Mouse (Mus musculus) inflammation-experienced regulatory T-cells, adult 16 weeks (primary cell): ENCODE results near the gene Ushbp1. TPM values are rescaled to one million over a fixed set of nuclear protein-coding genes. Genes with fewer than 3 reads are reported as not detected.

Source experiments
- polyA plus RNA-seq: library from polyadenylated mRNA; unstranded; fragments of 100-300 nt; shearing (Covaris generic); gene quantifications from one replicate; pipeline ENCODE4 v1.2.1, GENCODE M21; 2017

Gene Ushbp1
- polyA plus RNA-seq: 0.29 TPM

GRCm38 (mm10) chr8:71395629-71396028 is at the start of gene Ushbp1:
TSS of gene Ushbp1 (minus strand) at chr8:71395802.

GRCm38 (mm10) chr8:71405401-71406098 is 9.9 kb upstream of the Ushbp1 start, which contains the start of gene Ankle1:
TSS of gene Ankle1 (plus strand) at chr8:71406010.

GRCm38 (mm10) chr8:71396639-71397305 is 1.2 kb upstream of the Ushbp1 start, which contains the start of gene Babam1:
TSS of gene Babam1 (plus strand) at chr8:71396861.

GRCm38 (mm10) chr8:71381421-71381970 is 14.1 kb downstream of the Ushbp1 start, which contains the start of gene Nr2f6:
TSS of gene Nr2f6 (minus strand) at chr8:71381960.

GRCm38 (mm10) chr8:71371236-71371848 is 24.3 kb downstream of the Ushbp1 start, which contains the start of gene Ocel1:
TSS of gene Ocel1 (plus strand) at chr8:71371298.

GRCm38 (mm10) chr8:71366771-71367528 is 28.7 kb downstream of the Ushbp1 start, which contains the start of gene Use1:
TSS of gene Use1 (plus strand) at chr8:71366848.

Other genes with a start within 250 kb of the Ushbp1 start
- 39.0 TPM for gene Myo9b, start 123.1 kb downstream of the Ushbp1 start, polyA plus RNA-seq
- 31.0 TPM for gene Haus8, start 122.9 kb downstream of the Ushbp1 start, polyA plus RNA-seq
- 154 TPM for gene Use1, start 29.0 kb downstream of the Ushbp1 start, polyA plus RNA-seq
- gene Ocel1, start 24.5 kb downstream of the Ushbp1 start, polyA plus RNA-seq: 7.2 TPM
- 0.55 TPM for gene Nr2f6, start 13.8 kb downstream of the Ushbp1 start, polyA plus RNA-seq
- 120 TPM for gene Babam1, start 1.1 kb upstream of the Ushbp1 start, polyA plus RNA-seq
- gene Ankle1, start 10.2 kb upstream of the Ushbp1 start, polyA plus RNA-seq: 2.2 TPM
- gene Abhd8, start 67.9 kb upstream of the Ushbp1 start, polyA plus RNA-seq: 153 TPM
- 91.6 TPM for gene Mrpl34, start 69.2 kb upstream of the Ushbp1 start, polyA plus RNA-seq
- 76.6 TPM for gene Dda1, start 73.4 kb upstream of the Ushbp1 start, polyA plus RNA-seq
- 0.28 TPM for gene Ano8, start 90.2 kb upstream of the Ushbp1 start, polyA plus RNA-seq
- 9.2 TPM for gene Gtpbp3, start 92.3 kb upstream of the Ushbp1 start, polyA plus RNA-seq
- not detected for gene Plvap, start 116.0 kb upstream of the Ushbp1 start, polyA plus RNA-seq
- gene Ccdc194, start 129.9 kb upstream of the Ushbp1 start, polyA plus RNA-seq: not detected
- gene Bst2, start 141.7 kb upstream of the Ushbp1 start, polyA plus RNA-seq: 140 TPM
- 95.4 TPM for gene Mvb12a, start 147.1 kb upstream of the Ushbp1 start, polyA plus RNA-seq
- not detected for gene Tmem221, start 163.1 kb upstream of the Ushbp1 start, polyA plus RNA-seq
- gene Nxnl1, start 170.8 kb upstream of the Ushbp1 start, polyA plus RNA-seq: 0.21 TPM
- 22.7 TPM for gene Slc27a1, start 173.1 kb upstream of the Ushbp1 start, polyA plus RNA-seq
- 28.9 TPM for gene Pgls, start 196.4 kb upstream of the Ushbp1 start, polyA plus RNA-seq
- gene Fam129c, start 201.8 kb upstream of the Ushbp1 start, polyA plus RNA-seq: 5.8 TPM
- 4.0 TPM for gene Colgalt1, start 215.2 kb upstream of the Ushbp1 start, polyA plus RNA-seq